Mouse (Mus musculus) lung, embryonic 14.5 days (tissue): ENCODE results near the gene Skap1. TPM values are rescaled to one million over a fixed set of nuclear protein-coding genes. Genes with fewer than 3 reads are reported as not detected.

ENCODE experiments used
- ATAC-seq: fragments of 200-750 bp; cut with Nextera tagmentation; 2 replicates; pipeline ENCODE4 v1.8.0; 2017; ENCODE audit warnings: mild to moderate bottlenecking, moderate TSS enrichment, moderate library complexity; ENCODE audit not compliant: insufficient read depth
- DNase-seq: peaks from one replicate; pipeline ENCODE4 v3.0.0-alpha.2; 2015
- H3K27ac ChIP-seq: fragments of 300-500 bp; sonication (generic); 2 replicates; pipeline ENCODE4 v1.5.1; 2014; ENCODE audit warnings: low read depth, mild to moderate bottlenecking, moderate library complexity
- H3K27me3 ChIP-seq: fragments of 300-500 bp; sonication (generic); 2 replicates; pipeline ENCODE4 v1.6.1; 2014; ENCODE audit warnings: low read length, control low read depth; ENCODE audit not compliant: insufficient read depth
- H3K36me3 ChIP-seq: fragments of 300-500 bp; sonication (generic); 2 replicates; pipeline ENCODE4 v1.6.1; 2014; ENCODE audit warnings: control low read depth; ENCODE audit not compliant: insufficient read depth
- H3K4me1 ChIP-seq: fragments of 300-500 bp; sonication (generic); 2 replicates; pipeline ENCODE4 v1.6.1; 2014; ENCODE audit warnings: antibody characterized with exemption, control low read depth; ENCODE audit not compliant: insufficient read depth
- H3K4me2 ChIP-seq: fragments of 300-500 bp; sonication (generic); 2 replicates; pipeline ENCODE4 v1.6.1; 2014; ENCODE audit warnings: mild to moderate bottlenecking
- H3K4me3 ChIP-seq: fragments of 300-500 bp; sonication (generic); 2 replicates; pipeline ENCODE4 v1.5.1; 2014; ENCODE audit warnings: low read depth, low read length
- H3K9ac ChIP-seq: fragments of 300-500 bp; sonication (generic); 2 replicates; pipeline ENCODE4 v1.6.1; 2014
- H3K9me3 ChIP-seq: fragments of 300-500 bp; sonication (generic); 2 replicates; pipeline ENCODE4 v1.6.1; 2016; ENCODE audit warnings: low read depth, low read length, control low read depth
- CTCF ChIP-seq: IDR thresholded peaks from 2 replicates; pipeline ENCODE4 v1.5.1; 2016; ENCODE audit warnings: antibody characterized with exemption, low read depth
- WGBS: fragments of 180-500 bp; shearing (Covaris S2); extraction: QIAGEN DNeasy Blood & Tissue Kit; methylation state at CpG from one replicate; pipeline ENCODE4 v1.1.7; 2014; 5-methylcytosine and 5-hydroxymethylcytosine counted together
- polyA plus RNA-seq: library from polyadenylated mRNA; unstranded; fragments of >200 nt; fragmentation: Nextera tagmentation; extraction: Ambion mirVana; gene quantifications from 2 replicates; pipeline ENCODE4 v1.2.1, GENCODE M21; 2014

Gene Skap1
- polyA plus RNA-seq, 1 experiment from 2014 or later = 1.1 TPM

DNA sequence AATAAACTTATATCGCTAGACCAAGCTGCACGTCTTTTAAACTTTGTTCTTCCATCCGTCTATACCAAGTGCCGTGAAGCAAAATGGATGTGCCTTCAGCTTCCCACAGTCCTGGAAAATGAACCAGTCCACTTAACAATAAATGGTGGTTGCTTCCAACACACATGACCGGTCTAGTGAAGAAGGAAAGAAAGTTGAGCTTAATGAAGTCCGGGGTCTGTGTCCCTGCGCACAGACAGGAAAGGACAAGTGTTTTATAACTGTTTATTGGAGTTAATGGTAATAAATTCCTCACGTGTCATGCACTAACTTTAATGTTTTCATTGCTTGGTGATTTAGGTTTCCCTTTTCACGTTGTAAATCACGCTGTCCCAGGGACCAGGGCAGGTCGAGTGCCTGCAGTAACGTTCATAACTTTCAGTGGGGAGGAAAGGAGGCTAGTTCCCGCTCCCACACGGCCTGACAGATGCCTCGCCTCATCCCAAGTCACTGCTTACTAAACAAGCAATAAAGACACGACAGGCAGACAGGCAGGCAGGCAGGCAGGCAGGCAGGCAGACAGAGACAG is 222.4 kb downstream of the Skap1 start:
- TF ChIP-seq CTCF = no peak
- 36% methylated on average over 16 of the region's 16 CpGs for WGBS
- no peak overlapping the region for H3K27ac ChIP-seq

DNA sequence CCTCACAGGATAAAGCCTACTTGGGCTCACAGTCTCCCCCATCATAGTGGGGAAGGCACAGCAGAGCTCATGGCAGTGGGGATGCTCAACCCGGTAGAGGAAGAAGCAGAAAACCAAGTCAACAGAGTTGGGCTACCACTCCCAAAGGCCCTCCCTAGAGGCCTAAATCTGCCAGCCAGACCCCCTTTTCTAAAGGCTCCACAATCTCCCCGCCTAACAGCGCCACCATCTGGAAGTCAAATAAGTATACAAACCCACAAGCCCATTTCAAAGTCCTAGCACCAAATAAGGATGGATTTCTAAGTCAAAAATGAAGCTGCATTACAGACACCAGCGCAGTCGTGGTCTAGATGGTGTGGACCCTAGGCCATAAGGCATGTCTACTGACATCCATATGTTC is 227.9 kb downstream of the Skap1 start:
- ATAC-seq = no peak
- Histone ChIP-seq H3K36me3 (no peaks in the 10 kb centered on the region), H3K4me3 (no peak overlapping the region), H3K27me3 (no peaks in the 10 kb centered on the region), H3K4me2 (no peak overlapping the region), H3K9me3 (no peaks in the 10 kb centered on the region), H3K4me1 (no peaks in the 10 kb centered on the region), H3K27ac (no peak overlapping the region), H3K9ac (no peak overlapping the region)
- 72% methylated on average over 5 of the region's 5 CpGs for WGBS
- no peak for TF ChIP-seq CTCF
- DNase-seq = no peak

More for the DNA sequence above, 222.4 kb downstream of the Skap1 start:
- no peaks in the 10 kb centered on the region for H3K27me3 ChIP-seq
- no peaks in the 10 kb centered on the region for H3K9me3 ChIP-seq
- no peak overlapping the region for H3K9ac ChIP-seq
- no peaks in the 10 kb centered on the region for H3K36me3 ChIP-seq
- H3K4me1 ChIP-seq = no peaks in the 10 kb centered on the region
- no peak for DNase-seq
- H3K4me2 ChIP-seq = no peak overlapping the region
- no peak for ATAC-seq
- H3K4me3 ChIP-seq = no peak overlapping the region

DNA sequence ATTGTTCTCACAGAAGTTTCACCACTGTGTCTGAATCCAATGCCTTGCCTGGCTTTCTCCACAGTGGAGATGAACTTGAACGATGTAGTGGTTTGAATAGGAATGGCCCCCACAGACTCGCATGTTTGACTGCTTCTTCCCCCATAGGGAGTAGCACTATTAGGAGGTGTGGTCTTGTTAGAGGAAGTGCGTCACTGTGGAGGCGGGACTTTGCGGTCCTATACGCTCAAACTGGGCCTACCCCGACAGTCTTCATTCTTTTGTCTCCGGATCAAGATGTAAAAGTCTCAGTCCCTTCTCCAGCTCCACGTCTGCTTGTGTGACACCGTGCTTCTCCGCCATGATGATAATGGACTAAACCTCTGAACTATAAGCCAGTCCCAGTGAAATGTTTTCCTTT is 229.0 kb downstream of the Skap1 start:
- WGBS = 91% methylated on average over 11 of the region's 11 CpGs
- TF ChIP-seq CTCF = no peak

DNA sequence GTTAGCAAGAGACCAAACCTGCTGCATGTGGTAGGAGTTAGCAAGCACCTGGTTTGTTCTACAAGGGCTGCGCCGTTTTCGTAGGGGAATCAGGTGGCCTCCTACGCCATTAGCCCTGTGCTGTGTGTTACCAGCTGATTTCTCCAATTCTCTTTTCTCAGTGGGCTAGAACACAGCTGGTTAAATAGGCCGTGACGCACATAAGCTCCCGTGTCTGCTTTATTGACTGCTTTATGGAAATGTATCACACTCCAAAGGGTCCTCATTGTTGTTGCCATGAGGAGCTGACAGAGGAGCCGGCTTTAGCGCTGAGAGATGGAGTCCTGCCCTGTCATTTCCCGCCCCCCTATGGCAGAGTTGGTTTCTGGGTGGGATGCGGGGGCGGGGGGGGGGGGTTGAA is 230.4 kb downstream of the Skap1 start:
- ATAC-seq (no peak), DNase-seq (no peak)
- 73% methylated on average over 12 of the region's 12 CpGs for WGBS
- Histone ChIP-seq H3K4me3 (no peak overlapping the region), H3K4me2 (no peak overlapping the region), H3K27ac (no peak overlapping the region), H3K4me1 (no peaks in the 10 kb centered on the region), H3K36me3 (no peaks in the 10 kb centered on the region), H3K27me3 (no peaks in the 10 kb centered on the region), H3K9me3 (no peaks in the 10 kb centered on the region), H3K9ac (no peak overlapping the region)
- TF ChIP-seq CTCF = no peak

More for the DNA sequence above, 229.0 kb downstream of the Skap1 start:
- no peaks in the 10 kb centered on the region for H3K4me1 ChIP-seq
- ATAC-seq (no peak), DNase-seq (no peak)
- H3K36me3 ChIP-seq = no peaks in the 10 kb centered on the region
- H3K27me3 ChIP-seq = no peaks in the 10 kb centered on the region
- H3K27ac ChIP-seq = no peak overlapping the region
- no peak overlapping the region for H3K9ac ChIP-seq
- H3K4me3 ChIP-seq = no peak overlapping the region
- no peaks in the 10 kb centered on the region for H3K9me3 ChIP-seq
- no peak overlapping the region for H3K4me2 ChIP-seq

DNA sequence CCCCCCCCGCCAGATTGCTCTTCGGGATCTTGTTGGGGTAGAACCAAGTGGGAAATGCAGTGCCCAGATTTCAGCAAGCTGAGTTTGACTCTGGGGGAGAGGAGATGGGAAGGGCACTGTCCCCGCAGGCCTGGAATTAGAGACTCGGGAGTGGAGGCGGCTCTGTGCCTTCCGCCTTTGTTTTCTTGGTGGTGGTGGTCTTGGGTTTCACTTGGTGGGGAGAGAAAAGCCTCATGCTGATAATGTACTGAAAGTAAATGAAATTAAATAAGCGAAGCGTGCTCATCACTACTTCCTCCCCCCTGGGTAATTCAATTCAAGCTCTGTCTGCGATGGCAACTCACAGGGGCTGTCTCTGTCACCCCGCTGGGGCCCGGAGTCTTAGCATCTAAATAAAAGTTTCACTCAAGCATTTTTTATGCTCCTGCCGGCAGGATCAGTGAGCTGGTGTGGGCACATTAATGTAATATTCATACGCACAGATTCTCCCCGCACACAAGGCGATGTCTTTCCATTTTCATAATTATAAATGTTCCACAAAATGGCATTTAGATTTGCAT is 231.9 kb downstream of the Skap1 start:
- no peak for DNase-seq

DNA sequence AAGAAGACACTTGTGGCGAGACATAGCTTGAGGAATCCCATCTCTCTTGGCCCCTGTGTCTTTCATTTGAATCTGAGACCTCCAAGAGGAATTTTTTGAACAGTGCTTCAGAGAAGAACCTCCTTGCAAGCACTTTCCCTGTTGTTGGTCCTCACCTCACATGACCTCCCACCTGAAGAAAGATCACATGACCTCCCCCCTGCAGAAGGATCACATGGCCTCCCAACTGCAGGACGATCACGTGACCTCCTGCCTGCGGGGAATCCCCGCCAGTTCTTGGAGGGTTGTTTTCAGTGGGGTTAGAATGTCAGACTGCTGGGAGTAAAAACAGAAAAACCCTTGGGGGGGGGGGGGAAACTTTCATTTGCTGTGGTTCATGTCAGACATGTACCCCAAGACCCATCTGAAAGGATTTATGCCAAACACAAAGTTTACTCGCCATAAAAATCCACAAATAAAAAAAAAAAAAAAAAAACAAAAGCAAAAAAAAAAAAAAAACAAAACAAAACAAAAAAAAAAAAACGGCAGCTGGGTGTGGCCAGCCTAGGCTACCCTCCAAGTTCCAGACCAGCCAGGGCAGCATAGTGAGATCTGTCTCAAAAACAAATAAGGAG is 232.6 kb downstream of the Skap1 start:
- DNase-seq (peak; percentile 34), ATAC-seq (no peak)
- H3K4me2 ChIP-seq = no peak overlapping the region
- no peaks in the 10 kb centered on the region for H3K9me3 ChIP-seq
- H3K9ac ChIP-seq = no peak overlapping the region
- H3K36me3 ChIP-seq = no peaks in the 10 kb centered on the region
- TF ChIP-seq CTCF = no peak
- no peak overlapping the region for H3K4me3 ChIP-seq
- H3K4me1 ChIP-seq = no peaks in the 10 kb centered on the region
- H3K27me3 ChIP-seq = no peaks in the 10 kb centered on the region
- WGBS = 26% methylated on average over 7 of the region's 7 CpGs
- no peak overlapping the region for H3K27ac ChIP-seq

More for the DNA sequence above, 231.9 kb downstream of the Skap1 start:
- no peak overlapping the region for H3K4me3 ChIP-seq
- no peak for ATAC-seq
- no peaks in the 10 kb centered on the region for H3K9me3 ChIP-seq
- no peaks in the 10 kb centered on the region for H3K27me3 ChIP-seq
- WGBS = 80% methylated on average over 15 of the region's 15 CpGs
- no peak overlapping the region for H3K27ac ChIP-seq
- no peaks in the 10 kb centered on the region for H3K4me1 ChIP-seq
- no peak overlapping the region for H3K9ac ChIP-seq
- H3K36me3 ChIP-seq = no peaks in the 10 kb centered on the region
- no peak overlapping the region for H3K4me2 ChIP-seq
- no peak for TF ChIP-seq CTCF

DNA sequence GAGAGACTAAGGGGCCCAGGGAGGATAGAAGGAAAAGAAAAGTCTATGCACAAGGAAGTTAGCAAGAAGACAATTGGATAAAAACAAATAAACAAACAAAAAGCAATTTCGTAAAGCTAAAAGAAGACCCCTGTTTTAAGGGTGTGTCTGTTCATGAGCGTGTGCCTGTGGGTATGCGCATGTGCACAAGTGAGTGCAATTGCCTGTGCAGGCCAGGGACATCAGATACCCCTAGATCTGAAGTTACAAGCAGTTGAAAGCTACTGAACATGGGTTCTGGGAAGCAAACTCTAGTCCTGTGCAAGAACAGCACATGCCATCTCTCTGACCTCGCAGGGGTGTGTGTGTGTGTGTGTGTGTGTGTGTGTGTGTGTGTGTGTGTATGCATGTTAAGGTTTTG is 233.1 kb downstream of the Skap1 start:
- Histone ChIP-seq H3K9ac (no peak overlapping the region), H3K4me1 (no peaks in the 10 kb centered on the region), H3K4me3 (no peak overlapping the region), H3K27me3 (no peaks in the 10 kb centered on the region), H3K27ac (no peak overlapping the region), H3K9me3 (no peaks in the 10 kb centered on the region), H3K36me3 (no peaks in the 10 kb centered on the region), H3K4me2 (no peak overlapping the region)
- TF ChIP-seq CTCF = no peak
- ATAC-seq (no peak), DNase-seq (no peak)
- WGBS = 79% methylated on average over 4 of the region's 4 CpGs
